Mouse (Mus musculus) midbrain, postnatal 0 days (tissue): ENCODE data around the gene Plpp2. TPM values are rescaled to one million over a fixed set of nuclear protein-coding genes. Genes with fewer than 3 reads are reported as not detected.

Source experiments
- ATAC-seq: fragments of 200-750 bp; cut with Nextera tagmentation; 2 replicates; pipeline ENCODE4 v1.8.0; 2017; ENCODE audit warnings: moderate number of reproducible peaks, mild to moderate bottlenecking, moderate TSS enrichment, moderate library complexity; ENCODE audit not compliant: low FRiP score
- DNase-seq: peaks from one replicate; pipeline ENCODE4 v3.0.0-alpha.2; 2015; ENCODE audit warnings: low spot score
- H3K27ac ChIP-seq: fragments of 300-500 bp; sonication (generic); 2 replicates; pipeline ENCODE4 v1.5.1; 2014; ENCODE audit warnings: low read depth, mild to moderate bottlenecking, low read length, mixed read lengths
- H3K27me3 ChIP-seq: fragments of 300-500 bp; sonication (generic); 2 replicates; pipeline ENCODE4 v1.6.1; 2014; ENCODE audit warnings: low read length, control low read depth, mixed read lengths; ENCODE audit not compliant: insufficient read depth
- H3K36me3 ChIP-seq: fragments of 300-500 bp; sonication (generic); 2 replicates; pipeline ENCODE4 v1.6.1; 2014; ENCODE audit warnings: low read length, control low read depth, mixed read lengths; ENCODE audit not compliant: insufficient read depth
- H3K4me1 ChIP-seq: fragments of 300-500 bp; sonication (generic); 2 replicates; pipeline ENCODE4 v1.6.1; 2014; ENCODE audit warnings: mild to moderate bottlenecking, control low read depth, antibody characterized with exemption, low read length, mixed read lengths; ENCODE audit not compliant: insufficient read depth
- H3K4me2 ChIP-seq: fragments of 300-500 bp; sonication (generic); 2 replicates; pipeline ENCODE4 v1.6.1; 2014; ENCODE audit warnings: low read depth, mild to moderate bottlenecking, low read length, mixed read lengths; ENCODE audit not compliant: poor library complexity, severe bottlenecking
- H3K4me3 ChIP-seq: fragments of 300-500 bp; sonication (generic); 2 replicates; pipeline ENCODE4 v1.5.1; 2014; ENCODE audit warnings: low read depth, mild to moderate bottlenecking, low read length, moderate library complexity
- H3K9ac ChIP-seq: fragments of 300-500 bp; sonication (generic); replicated peaks from 2 replicates; pipeline ENCODE4 v1.6.1; 2014; ENCODE audit warnings: mild to moderate bottlenecking, low read length, moderate library complexity, mixed read lengths; ENCODE audit not compliant: poor library complexity, severe bottlenecking
- H3K9me3 ChIP-seq: fragments of 300-500 bp; sonication (generic); 2 replicates; pipeline ENCODE4 v1.6.1; 2016; ENCODE audit warnings: low read length, control low read depth
- CTCF ChIP-seq: IDR thresholded peaks from 2 replicates; pipeline ENCODE4 v1.5.1; 2016; ENCODE audit warnings: antibody characterized with exemption, mild to moderate bottlenecking
- WGBS: fragments of 180-500 bp; shearing (Covaris S2); extraction: QIAGEN DNeasy Blood & Tissue Kit; methylation state at CpG from one replicate; pipeline ENCODE4 v1.1.7; 2014; 5-methylcytosine and 5-hydroxymethylcytosine counted together
- polyA plus RNA-seq: library from polyadenylated mRNA; unstranded; fragments of >200 nt; fragmentation: Nextera tagmentation; extraction: Ambion mirVana; gene quantifications from 2 replicates; pipeline ENCODE4 v1.2.1, GENCODE M21; 2015
- total RNA-seq: library from RNA; depleted of rRNA; stranded (reverse); fragments of >200 nt; gene quantifications from 2 replicates; pipeline ENCODE4 v1.2.3, GENCODE M21; 2014

Gene Plpp2
- total and polyA plus RNA-seq, 2 experiments from 2014 or later = 22.7 to 34.6 TPM

DNA sequence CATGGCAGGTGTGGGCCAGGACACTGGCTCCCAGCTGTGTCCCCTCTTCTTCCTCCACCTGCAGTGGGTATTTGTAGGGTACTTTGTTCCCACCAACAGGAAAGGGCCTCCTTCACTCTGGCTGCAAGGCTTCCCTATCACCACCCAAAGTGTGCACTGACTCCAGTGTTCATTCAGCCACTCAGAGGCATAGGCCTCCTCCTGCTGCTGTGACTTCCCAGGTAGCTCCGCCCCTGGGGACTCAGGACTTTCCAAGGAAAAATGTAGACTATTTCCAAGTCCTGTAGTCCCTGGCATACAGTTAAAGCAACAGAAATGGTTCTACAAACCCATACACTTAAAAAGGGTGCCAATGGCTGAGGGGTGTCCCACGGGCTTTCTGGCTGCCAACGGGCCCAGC lies 918 bp downstream of the Plpp2 start:
- Histone ChIP-seq H3K27ac (no peak overlapping the region), H3K36me3 (no peaks in the 10 kb centered on the region), H3K4me2 (peak overlapping the region; percentile 95), H3K4me1 (no peaks in the 10 kb centered on the region), H3K4me3 (peak overlapping the region; percentile 55), H3K27me3 (no peaks in the 10 kb centered on the region), H3K9me3 (no peaks in the 10 kb centered on the region), H3K9ac (no peak overlapping the region; the same call in 1 of the 2 replicates)
- TF ChIP-seq CTCF = no peak
- ATAC-seq (peak; percentile 24; the same call in 1 of the 2 replicates), DNase-seq (no peak)
- WGBS = 36% methylated on average over 3 of the region's 3 CpGs

- no peaks in the 10 kb centered on the region for H3K27me3 ChIP-seq
- DNase-seq (no peak), ATAC-seq (no peak)
- H3K4me3 ChIP-seq = no peak overlapping the region
- no peak overlapping the region for H3K4me2 ChIP-seq
- no peaks in the 10 kb centered on the region for H3K9me3 ChIP-seq
- H3K9ac ChIP-seq = no peak overlapping the region
- no peaks in the 10 kb centered on the region for H3K4me1 ChIP-seq
- TF ChIP-seq CTCF = no peak
- H3K36me3 ChIP-seq = 0 out of 2 replicates have a peak, but pooled peaks cover 3% of the 10 kb centered on the region
- no peak overlapping the region for H3K27ac ChIP-seq
- WGBS = 87% methylated on average over 3 of the region's 3 CpGs
Observed at GRCm38 (mm10) chr10:79531593-79531992, 2.0 kb downstream of the Plpp2 start.

DNA sequence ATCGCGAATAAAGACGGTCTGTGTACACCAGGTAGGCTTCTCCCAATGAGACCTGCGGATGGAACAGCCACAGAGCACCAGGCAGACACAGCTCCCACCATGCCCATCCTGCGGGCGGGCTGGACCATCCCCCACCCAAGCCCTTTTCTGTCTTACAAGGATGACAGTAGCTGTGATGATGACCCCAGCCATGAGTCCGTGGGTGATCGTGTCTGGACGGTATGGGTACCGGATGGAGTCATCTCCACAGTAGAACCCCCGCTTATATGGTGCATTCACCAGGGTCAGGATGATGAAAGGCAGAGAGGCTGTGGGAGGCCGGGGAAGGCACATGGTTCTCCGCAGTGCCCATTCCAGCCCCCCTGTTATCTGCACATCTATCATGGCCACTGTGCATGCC lies 2.9 kb downstream of the Plpp2 start:
- no peak for DNase-seq
- Histone ChIP-seq H3K27ac (no peak overlapping the region), H3K9me3 (no peaks in the 10 kb centered on the region), H3K4me3 (no peak overlapping the region), H3K27me3 (no peaks in the 10 kb centered on the region), H3K4me1 (no peaks in the 10 kb centered on the region), H3K9ac (no peak overlapping the region), H3K4me2 (no peak overlapping the region), H3K36me3 (0 out of 2 replicates have a peak, but pooled peaks cover 3% of the 10 kb centered on the region)
- ATAC-seq = no peak
- WGBS = 96% methylated on average over 13 of the region's 13 CpGs
- no peak for TF ChIP-seq CTCF

GRCm38 (mm10) chr10:79530241-79530640 lies 3.4 kb downstream of the Plpp2 start:
- 74% methylated on average over 8 of the region's 8 CpGs for WGBS
- TF ChIP-seq CTCF = no peak
- H3K27me3 ChIP-seq = no peaks in the 10 kb centered on the region
- DNase-seq (no peak), ATAC-seq (no peak)
- H3K4me2 ChIP-seq = no peak overlapping the region
- no peak overlapping the region for H3K4me3 ChIP-seq
- 0 out of 2 replicates have a peak, but pooled peaks cover 3% of the 10 kb centered on the region for H3K36me3 ChIP-seq
- no peaks in the 10 kb centered on the region for H3K4me1 ChIP-seq
- H3K27ac ChIP-seq = no peak overlapping the region
- no peak overlapping the region for H3K9ac ChIP-seq
- no peaks in the 10 kb centered on the region for H3K9me3 ChIP-seq

- Histone ChIP-seq H3K4me2 (no peak overlapping the region), H3K27ac (no peak overlapping the region), H3K4me1 (no peaks in the 10 kb centered on the region), H3K36me3 (0 out of 2 replicates have a peak, but pooled peaks cover 3% of the 10 kb centered on the region), H3K9me3 (no peaks in the 10 kb centered on the region), H3K9ac (no peak overlapping the region), H3K4me3 (no peak overlapping the region), H3K27me3 (no peaks in the 10 kb centered on the region)
- DNase-seq (no peak), ATAC-seq (no peak)
- 81% methylated on average over 3 of the region's 3 CpGs for WGBS
- peak; percentile 26 for TF ChIP-seq CTCF
Observed at GRCm38 (mm10) chr10:79528081-79528480, 5.5 kb downstream of the Plpp2 start.

DNA sequence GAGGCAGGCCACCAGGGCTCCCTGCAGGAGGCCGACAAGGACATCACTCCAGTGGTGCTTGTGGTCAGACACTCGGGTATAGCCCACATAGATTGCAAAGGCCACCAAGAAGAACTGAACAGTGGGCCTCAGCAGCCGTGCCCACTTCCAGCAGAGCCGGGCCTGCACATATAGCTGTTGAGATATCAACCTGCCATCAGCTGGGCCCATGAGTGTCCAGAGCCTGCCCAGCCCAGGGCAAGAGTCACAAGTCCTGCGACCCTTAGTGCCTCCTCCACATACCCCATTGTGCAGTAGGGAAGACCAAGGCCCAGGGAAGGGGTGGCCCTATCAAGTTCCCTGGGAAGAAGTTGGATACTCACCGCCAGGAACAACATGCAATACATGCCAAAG lies 6.1 kb downstream of the Plpp2 start:
- no peak overlapping the region for H3K9ac ChIP-seq
- H3K9me3 ChIP-seq = no peaks in the 10 kb centered on the region
- H3K4me1 ChIP-seq = no peaks in the 10 kb centered on the region
- H3K27me3 ChIP-seq = no peaks in the 10 kb centered on the region
- H3K36me3 ChIP-seq = 0 out of 2 replicates have a peak, but pooled peaks cover 3% of the 10 kb centered on the region
- no peak overlapping the region for H3K27ac ChIP-seq
- no peak overlapping the region for H3K4me2 ChIP-seq
- DNase-seq = no peak
- TF ChIP-seq CTCF = no peak
- no peak overlapping the region for H3K4me3 ChIP-seq
- WGBS = 88% methylated on average over 6 of the region's 6 CpGs
- ATAC-seq = no peak
